Mouse (Mus musculus) neural tube, embryonic 13.5 days (tissue): ENCODE measurements around the gene Gpd1. TPM values are rescaled to one million over a fixed set of nuclear protein-coding genes. Genes with fewer than 3 reads are reported as not detected.

ENCODE experiments used
- ATAC-seq: fragments of 200-750 bp; cut with Nextera tagmentation; 2 replicates; pipeline ENCODE4 v1.8.0; 2017; ENCODE audit warnings: low read depth, mild to moderate bottlenecking, moderate TSS enrichment, moderate library complexity
- H3K27ac ChIP-seq: fragments of 300-500 bp; sonication (generic); replicated peaks from 2 replicates; pipeline ENCODE4 v1.5.1; 2015; ENCODE audit warnings: moderate library complexity, mild to moderate bottlenecking, inconsistent platforms
- H3K27me3 ChIP-seq: fragments of 300-500 bp; sonication (generic); 2 replicates; pipeline ENCODE4 v1.6.1; 2015; ENCODE audit warnings: mild to moderate bottlenecking, inconsistent platforms
- H3K36me3 ChIP-seq: fragments of 300-500 bp; sonication (generic); 2 replicates; pipeline ENCODE4 v1.6.1; 2015; ENCODE audit warnings: mild to moderate bottlenecking, inconsistent platforms
- H3K4me1 ChIP-seq: fragments of 300-500 bp; sonication (generic); replicated peaks from 2 replicates; pipeline ENCODE4 v1.6.1; 2015; ENCODE audit warnings: inconsistent platforms
- H3K4me2 ChIP-seq: fragments of 300-500 bp; sonication (generic); 2 replicates; pipeline ENCODE4 v1.6.1; 2015; ENCODE audit warnings: inconsistent platforms, mild to moderate bottlenecking, moderate library complexity
- H3K4me3 ChIP-seq: fragments of 300-500 bp; sonication (generic); 2 replicates; pipeline ENCODE4 v1.5.1; 2015; ENCODE audit warnings: mild to moderate bottlenecking, inconsistent platforms
- H3K9ac ChIP-seq: fragments of 300-500 bp; sonication (generic); 2 replicates; pipeline ENCODE4 v1.6.1; 2015; ENCODE audit warnings: moderate library complexity, mild to moderate bottlenecking, inconsistent platforms
- H3K9me3 ChIP-seq: fragments of 300-500 bp; sonication (generic); 2 replicates; pipeline ENCODE4 v1.6.1; 2016; ENCODE audit warnings: inconsistent platforms
- WGBS: fragments of 180-500 bp; shearing (Covaris S2); methylation state at CpG from one replicate; pipeline ENCODE4 v1.1.7; 2015; 5-methylcytosine and 5-hydroxymethylcytosine counted together
- polyA plus RNA-seq: library from polyadenylated mRNA; unstranded; fragments of >200 nt; fragmentation: Nextera tagmentation; extraction: Ambion mirVana; gene quantifications from 2 replicates; pipeline ENCODE4 v1.2.1, GENCODE M21; 2015

Gene Gpd1
- polyA plus RNA-seq, 1 experiment from 2014 or later: 1.8 TPM

- peak within 1 kb of the TSS; percentile 97 for H3K9ac ChIP-seq
- 2% methylated on average over 71 of the region's 71 CpGs for WGBS
- H3K4me1 ChIP-seq: peaks cover 40% of the 10 kb centered on the region
- ATAC-seq: peak; percentile 94
- peak within 1 kb of the TSS; percentile 99 for H3K4me2 ChIP-seq
- no peaks in the 10 kb centered on the region for H3K27me3 ChIP-seq
- no peaks in the 10 kb centered on the region for H3K9me3 ChIP-seq
- H3K36me3 ChIP-seq: peaks cover 66% of the 10 kb centered on the region
- H3K27ac ChIP-seq: peak within 1 kb of the TSS; percentile 99
- peak within 1 kb of the TSS; percentile 78 for H3K4me3 ChIP-seq
Measured at GRCm38 (mm10) chr15:99701999-99702900, 15.1 kb upstream of the Gpd1 start, which contains the start of gene Smarcd1. Gene Smarcd1 (plus strand): TSS chr15:99702129.

GRCm38 (mm10) chr15:99703104-99703503 lies 14.2 kb upstream of the Gpd1 start:
- Histone ChIP-seq H3K27me3 (no peaks in the 10 kb centered on the region), H3K4me1 (peaks cover 40% of the 10 kb centered on the region), H3K36me3 (peaks cover 66% of the 10 kb centered on the region), H3K4me3 (peak overlapping the region; percentile 78), H3K27ac (peak overlapping the region; percentile 99), H3K9me3 (no peaks in the 10 kb centered on the region), H3K4me2 (peak overlapping the region; percentile 99), H3K9ac (peak overlapping the region; percentile 97)
- WGBS: 53% methylated on average over 9 of the region's 9 CpGs
- no peak for ATAC-seq

- Histone ChIP-seq H3K27me3 (no peaks in the 10 kb centered on the region), H3K9me3 (no peaks in the 10 kb centered on the region), H3K4me2 (peak overlapping the region; percentile 99), H3K9ac (peak overlapping the region; percentile 97), H3K4me1 (peaks cover 40% of the 10 kb centered on the region), H3K36me3 (peaks cover 67% of the 10 kb centered on the region), H3K27ac (peak overlapping the region; percentile 99), H3K4me3 (peak overlapping the region; percentile 78)
- 48% methylated on average over 5 of the region's 5 CpGs for WGBS
- ATAC-seq: no peak
Measured at GRCm38 (mm10) chr15:99703676-99704040, 13.7 kb upstream of the Gpd1 start.

GRCm38 (mm10) chr15:99704041-99704681 lies 13.2 kb upstream of the Gpd1 start:
- peak overlapping the region; percentile 99 for H3K4me2 ChIP-seq
- no peaks in the 10 kb centered on the region for H3K9me3 ChIP-seq
- peaks cover 67% of the 10 kb centered on the region for H3K36me3 ChIP-seq
- peak overlapping the region; percentile 99 for H3K27ac ChIP-seq
- peaks cover 40% of the 10 kb centered on the region for H3K4me1 ChIP-seq
- H3K27me3 ChIP-seq: no peaks in the 10 kb centered on the region
- WGBS: 17% methylated on average over 23 of the region's 23 CpGs
- H3K4me3 ChIP-seq: peak overlapping the region; percentile 78
- H3K9ac ChIP-seq: peak overlapping the region; percentile 97
- no peak for ATAC-seq

- peak overlapping the region; percentile 97 for H3K9ac ChIP-seq
- peak overlapping the region; percentile 99 for H3K27ac ChIP-seq
- WGBS: 17% methylated on average over 7 of the region's 7 CpGs
- H3K4me2 ChIP-seq: peak overlapping the region; percentile 99
- H3K9me3 ChIP-seq: no peaks in the 10 kb centered on the region
- peak overlapping the region; percentile 78 for H3K4me3 ChIP-seq
- H3K27me3 ChIP-seq: no peaks in the 10 kb centered on the region
- no peak for ATAC-seq
- H3K4me1 ChIP-seq: peaks cover 40% of the 10 kb centered on the region
- H3K36me3 ChIP-seq: peaks cover 67% of the 10 kb centered on the region
Measured at GRCm38 (mm10) chr15:99704881-99705280, 12.4 kb upstream of the Gpd1 start.

GRCm38 (mm10) chr15:99705440-99706048 lies 11.8 kb upstream of the Gpd1 start, which contains the start of gene Gm17349:
Gene Gm17349 (minus strand): TSS chr15:99705490.
- 61% methylated on average over 11 of the region's 11 CpGs for WGBS

GRCm38 (mm10) chr15:99708176-99708575 lies 9.1 kb upstream of the Gpd1 start:
- no peak overlapping the region for H3K9ac ChIP-seq
- no peak overlapping the region for H3K27ac ChIP-seq
- H3K9me3 ChIP-seq: no peaks in the 10 kb centered on the region
- WGBS: 96% methylated on average over 13 of the region's 13 CpGs
- H3K4me3 ChIP-seq: no peak overlapping the region
- peaks cover 41% of the 10 kb centered on the region for H3K4me1 ChIP-seq
- H3K4me2 ChIP-seq: no peak overlapping the region
- ATAC-seq: no peak
- H3K36me3 ChIP-seq: peaks cover 92% of the 10 kb centered on the region
- H3K27me3 ChIP-seq: no peaks in the 10 kb centered on the region

More at GRCm38 (mm10) chr15:99705440-99706048, 11.8 kb upstream of the Gpd1 start, which contains the start of gene Gm17349:
- Histone ChIP-seq H3K9me3 (no peaks in the 10 kb centered on the region), H3K27ac (peak within 1 kb of the TSS; percentile 99), H3K4me2 (peak within 1 kb of the TSS; percentile 99), H3K4me3 (peak within 1 kb of the TSS; percentile 78), H3K36me3 (peaks cover 67% of the 10 kb centered on the region), H3K4me1 (peaks cover 40% of the 10 kb centered on the region), H3K9ac (peak within 1 kb of the TSS; percentile 97), H3K27me3 (no peaks in the 10 kb centered on the region)
- ATAC-seq: no peak

GRCm38 (mm10) chr15:99710221-99711190 lies 6.8 kb upstream of the Gpd1 start:
- Histone ChIP-seq H3K36me3 (peaks cover 93% of the 10 kb centered on the region), H3K27ac (no peak overlapping the region), H3K9me3 (no peaks in the 10 kb centered on the region), H3K4me2 (no peak overlapping the region), H3K4me3 (no peak overlapping the region), H3K27me3 (no peaks in the 10 kb centered on the region), H3K9ac (no peak overlapping the region), H3K4me1 (peaks cover 30% of the 10 kb centered on the region)
- no peak for ATAC-seq
- 90% methylated on average over 10 of the region's 10 CpGs for WGBS

GRCm38 (mm10) chr15:99711491-99711890 lies 5.8 kb upstream of the Gpd1 start:
- H3K36me3 ChIP-seq: peaks cover 86% of the 10 kb centered on the region
- no peaks in the 10 kb centered on the region for H3K9me3 ChIP-seq
- no peak overlapping the region for H3K4me2 ChIP-seq
- H3K9ac ChIP-seq: no peak overlapping the region
- H3K27ac ChIP-seq: no peak overlapping the region
- ATAC-seq: no peak
- WGBS: 76% methylated on average over 3 of the region's 3 CpGs
- no peaks in the 10 kb centered on the region for H3K27me3 ChIP-seq
- peaks cover 33% of the 10 kb centered on the region for H3K4me1 ChIP-seq
- H3K4me3 ChIP-seq: no peak overlapping the region

- Histone ChIP-seq H3K27me3 (no peaks in the 10 kb centered on the region), H3K9ac (peak overlapping the region; percentile 31; the same call in 1 of the 2 replicates), H3K36me3 (peaks cover 72% of the 10 kb centered on the region), H3K9me3 (no peaks in the 10 kb centered on the region), H3K4me2 (no peak overlapping the region), H3K27ac (peak overlapping the region; percentile 46), H3K4me3 (no peak overlapping the region), H3K4me1 (peaks cover 46% of the 10 kb centered on the region)
- 64% methylated on average over 13 of the region's 13 CpGs for WGBS
- no peak for ATAC-seq
Measured at GRCm38 (mm10) chr15:99712666-99713559, 4.4 kb upstream of the Gpd1 start.
